Mouse (Mus musculus): ENCODE data around the gene Pim1.

The Pim1 gene

GRCm38 (mm10) chr17:29465405-29466010, 25.0 kb upstream of the Pim1 start:
- peak; percentile 41 for DNase-seq

GRCm38 (mm10) chr17:29467030-29467429, 23.5 kb upstream of the Pim1 start:
- DNase-seq, result no peak

- no peak for DNase-seq
Observed at GRCm38 (mm10) chr17:29473466-29473865, 17.1 kb upstream of the Pim1 start.

- no peak for DNase-seq
Observed at GRCm38 (mm10) chr17:29474036-29474435, 16.5 kb upstream of the Pim1 start.

- DNase-seq, result no peak
Observed at GRCm38 (mm10) chr17:29475142-29475541, 15.4 kb upstream of the Pim1 start.

- no peak for DNase-seq
Observed at GRCm38 (mm10) chr17:29476461-29476860, 14.1 kb upstream of the Pim1 start.

GRCm38 (mm10) chr17:29477357-29477756, 13.2 kb upstream of the Pim1 start:
- no peak for DNase-seq

- DNase-seq, result no peak
Observed at GRCm38 (mm10) chr17:29478271-29478670, 12.3 kb upstream of the Pim1 start.

- DNase-seq, result no peak
Observed at GRCm38 (mm10) chr17:29480256-29480655, 10.3 kb upstream of the Pim1 start.

GRCm38 (mm10) chr17:29482632-29483031, 7.9 kb upstream of the Pim1 start:
- no peak for DNase-seq

- no peak for DNase-seq
Observed at GRCm38 (mm10) chr17:29483282-29483681, 7.3 kb upstream of the Pim1 start.

- DNase-seq, result no peak
Observed at GRCm38 (mm10) chr17:29484431-29484830, 6.1 kb upstream of the Pim1 start.

GRCm38 (mm10) chr17:29485336-29486233, 5.0 kb upstream of the Pim1 start:
- no peak for DNase-seq

GRCm38 (mm10) chr17:29488257-29488977, 2.1 kb upstream of the Pim1 start:
- peak; percentile 15 for DNase-seq

GRCm38 (mm10) chr17:29488978-29489970, 1.3 kb upstream of the Pim1 start:
- peak; percentile 54 for DNase-seq

GRCm38 (mm10) chr17:29489971-29490712, 411 bp upstream of the Pim1 start:
- DNase-seq, result peak; percentile 99

GRCm38 (mm10) chr17:29491591-29492268, 1.2 kb downstream of the Pim1 start:
- DNase-seq, result peak; percentile 80

GRCm38 (mm10) chr17:29492269-29493191, 2.0 kb downstream of the Pim1 start:
- DNase-seq, result peak; percentile 77

- DNase-seq, result no peak
Observed at GRCm38 (mm10) chr17:29493461-29493980, 3.0 kb downstream of the Pim1 start.

Data from kidney, postnatal 14 days (tissue).